Mouse (Mus musculus) hindbrain, embryonic 12.5 days (tissue): ENCODE data around the gene Gck. TPM values are rescaled to one million over a fixed set of nuclear protein-coding genes. Genes with fewer than 3 reads are reported as not detected.

Experiments
- ATAC-seq: fragments of 200-750 bp; cut with Nextera tagmentation; 2 replicates; pipeline ENCODE4 v1.8.0; 2017; ENCODE audit warnings: moderate TSS enrichment; ENCODE audit not compliant: low FRiP score
- H3K27ac ChIP-seq: fragments of 300-500 bp; sonication (generic); 2 replicates; pipeline ENCODE4 v1.5.1; 2016; ENCODE audit warnings: mild to moderate bottlenecking
- H3K27me3 ChIP-seq: fragments of 300-500 bp; sonication (generic); 2 replicates; pipeline ENCODE4 v1.6.1; 2016; ENCODE audit warnings: mild to moderate bottlenecking
- H3K36me3 ChIP-seq: fragments of 300-500 bp; sonication (generic); 2 replicates; pipeline ENCODE4 v1.6.1; 2016; ENCODE audit warnings: mild to moderate bottlenecking
- H3K4me1 ChIP-seq: fragments of 300-500 bp; sonication (generic); 2 replicates; pipeline ENCODE4 v1.6.1; 2016
- H3K4me2 ChIP-seq: fragments of 300-500 bp; sonication (generic); replicated peaks from 2 replicates; pipeline ENCODE4 v1.6.1; 2016; ENCODE audit warnings: mild to moderate bottlenecking
- H3K4me3 ChIP-seq: fragments of 300-500 bp; sonication (generic); 2 replicates; pipeline ENCODE4 v1.5.1; 2016; ENCODE audit warnings: mild to moderate bottlenecking
- H3K9ac ChIP-seq: fragments of 300-500 bp; sonication (generic); 2 replicates; pipeline ENCODE4 v1.6.1; 2016; ENCODE audit warnings: mild to moderate bottlenecking, moderate library complexity
- H3K9me3 ChIP-seq: fragments of 300-500 bp; sonication (generic); replicated peaks from 2 replicates; pipeline ENCODE4 v1.6.1; 2016; ENCODE audit warnings: mild to moderate bottlenecking
- WGBS: fragments of 180-500 bp; shearing (Covaris S2); methylation state at CpG from one replicate; pipeline ENCODE4 v1.1.7; 2016; 5-methylcytosine and 5-hydroxymethylcytosine counted together
- polyA plus RNA-seq: library from polyadenylated mRNA; unstranded; fragments of >200 nt; fragmentation: Nextera tagmentation; extraction: Ambion mirVana; gene quantifications from 2 replicates; pipeline ENCODE4 v1.2.1, GENCODE M21; 2016

Gene Gck
- 3.6 and 4.0 TPM in 2 replicates for polyA plus RNA-seq

DNA sequence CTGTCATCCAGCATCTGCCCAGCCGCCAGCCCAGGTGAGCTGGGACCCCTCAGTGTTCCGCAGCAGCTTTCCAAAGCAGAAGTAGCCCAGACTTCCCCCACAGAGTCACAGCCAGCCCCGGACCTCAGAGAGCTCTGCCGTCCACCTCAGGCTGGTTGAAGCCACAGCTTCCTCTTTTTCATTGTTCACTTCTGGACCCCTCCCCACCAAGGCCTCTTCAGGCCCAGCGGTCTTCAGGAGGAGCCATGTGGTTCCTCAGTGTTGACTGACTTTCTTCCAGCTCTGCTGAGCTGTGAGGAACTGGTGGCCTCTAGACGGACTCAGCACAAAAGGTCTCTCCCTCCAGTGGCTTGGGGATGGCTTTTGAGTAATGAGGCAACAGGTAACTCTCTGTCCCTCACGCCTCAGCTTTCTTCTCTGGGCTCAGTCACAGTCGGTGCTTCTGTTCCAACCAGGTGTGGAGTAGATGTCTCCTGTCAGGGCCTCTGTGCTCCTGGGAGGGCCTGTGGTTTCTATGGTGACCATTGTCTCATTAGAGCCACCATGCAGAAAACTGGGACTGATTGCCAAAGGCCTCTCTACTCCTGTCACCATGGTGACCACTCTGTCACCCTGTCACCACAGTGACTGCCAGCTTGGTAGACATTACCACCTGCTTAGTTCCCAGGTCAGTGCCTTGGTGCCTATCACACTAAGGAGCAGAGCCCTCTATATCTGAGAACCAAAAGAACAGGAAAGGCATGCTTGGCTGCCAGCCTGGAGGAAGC, at the start of gene Gck:
TSS of gene Gck (minus strand) at position 496 of the 767 bp plus-strand sequence.
- ATAC-seq, result peak; percentile 70
- Histone ChIP-seq H3K27me3 (no peaks in the 10 kb centered on the region), H3K36me3 (no peaks in the 10 kb centered on the region), H3K4me1 (peaks cover 22% of the 10 kb centered on the region), H3K9ac (no peak within 1 kb of the TSS), H3K9me3 (no peaks in the 10 kb centered on the region), H3K4me2 (no peak within 1 kb of the TSS), H3K27ac (no peak within 1 kb of the TSS), H3K4me3 (no peak within 1 kb of the TSS)
- WGBS, result 57% methylated on average over 8 of the region's 8 CpGs

DNA sequence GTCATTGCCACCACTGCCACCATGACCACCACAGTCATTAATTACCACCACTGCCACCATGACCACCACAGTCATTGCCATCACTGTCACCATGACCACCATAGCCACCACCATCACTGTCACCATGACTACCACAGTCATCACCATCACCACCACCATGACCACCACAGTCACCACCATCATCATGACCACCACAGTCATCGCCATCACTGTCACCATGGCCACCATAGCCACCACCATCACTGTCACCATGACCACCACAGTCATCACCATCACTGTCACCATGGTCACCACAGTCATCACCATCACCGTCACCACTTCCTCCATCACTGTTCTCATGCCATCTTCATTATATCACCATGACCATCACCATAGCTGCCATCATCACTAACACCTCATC, 48.6 kb upstream of the Gck start:
- H3K4me2 ChIP-seq, result no peak overlapping the region
- peaks cover 3% of the 10 kb centered on the region for H3K27me3 ChIP-seq
- no peaks in the 10 kb centered on the region for H3K36me3 ChIP-seq
- WGBS, result 96% methylated on average over 2 of the region's 2 CpGs
- H3K9ac ChIP-seq, result no peak overlapping the region
- H3K4me3 ChIP-seq, result no peak overlapping the region
- peaks cover 17% of the 10 kb centered on the region for H3K4me1 ChIP-seq
- ATAC-seq, result no peak
- H3K9me3 ChIP-seq, result no peaks in the 10 kb centered on the region
- H3K27ac ChIP-seq, result no peak overlapping the region

DNA sequence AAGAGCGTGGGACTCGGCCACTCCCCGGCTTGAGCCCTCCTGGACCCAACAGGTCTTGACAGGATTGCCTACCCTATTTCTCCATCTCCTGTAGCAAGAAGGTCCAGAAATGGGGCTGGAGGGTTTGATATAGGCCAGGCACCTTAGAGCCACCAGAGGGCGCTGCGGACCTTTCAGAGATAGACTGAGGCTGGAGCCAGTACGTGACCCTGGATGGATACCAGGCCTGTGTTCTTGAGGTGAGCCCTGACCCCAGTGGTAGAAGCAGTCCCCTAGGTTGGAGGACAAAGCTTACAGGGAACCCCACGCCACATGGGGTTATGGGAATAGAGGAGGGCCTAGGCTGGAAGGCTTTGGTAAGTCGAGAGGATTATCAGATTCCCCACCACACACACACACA, 46.1 kb upstream of the Gck start:
- Histone ChIP-seq H3K9ac (no peak overlapping the region), H3K27ac (no peak overlapping the region), H3K27me3 (peaks cover 6% of the 10 kb centered on the region), H3K4me2 (no peak overlapping the region), H3K9me3 (no peaks in the 10 kb centered on the region), H3K4me3 (no peak overlapping the region), H3K36me3 (no peaks in the 10 kb centered on the region), H3K4me1 (peaks cover 16% of the 10 kb centered on the region)
- ATAC-seq, result peak; percentile 50; the same call in 1 of the 2 replicates
- 15% methylated on average over 8 of the region's 8 CpGs for WGBS

DNA sequence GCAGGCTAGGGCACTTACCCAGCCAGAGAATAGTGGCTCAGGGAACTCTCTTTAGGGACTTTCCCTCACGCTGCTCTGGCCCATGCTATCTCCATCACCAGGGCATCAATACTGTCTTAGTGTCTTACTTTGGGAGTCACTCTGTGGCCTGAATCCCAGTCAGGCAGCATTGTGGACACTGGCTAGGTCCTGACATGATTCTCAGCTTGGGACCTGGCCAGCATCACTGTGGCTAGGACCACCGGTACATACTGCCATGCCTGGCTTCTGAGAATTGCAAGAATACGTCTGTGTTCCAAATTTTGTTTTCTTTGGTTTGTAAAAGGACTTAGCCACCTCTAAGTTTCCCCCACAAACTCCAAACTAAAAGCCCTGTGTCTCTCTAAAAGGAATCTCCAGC, 45.0 kb upstream of the Gck start:
- no peak overlapping the region for H3K27ac ChIP-seq
- no peak overlapping the region for H3K4me3 ChIP-seq
- H3K9me3 ChIP-seq, result no peaks in the 10 kb centered on the region
- H3K9ac ChIP-seq, result no peak overlapping the region
- H3K4me1 ChIP-seq, result peaks cover 5% of the 10 kb centered on the region
- H3K27me3 ChIP-seq, result peaks cover 6% of the 10 kb centered on the region
- no peak overlapping the region for H3K4me2 ChIP-seq
- 70% methylated on average over 3 of the region's 3 CpGs for WGBS
- no peaks in the 10 kb centered on the region for H3K36me3 ChIP-seq
- no peak for ATAC-seq

DNA sequence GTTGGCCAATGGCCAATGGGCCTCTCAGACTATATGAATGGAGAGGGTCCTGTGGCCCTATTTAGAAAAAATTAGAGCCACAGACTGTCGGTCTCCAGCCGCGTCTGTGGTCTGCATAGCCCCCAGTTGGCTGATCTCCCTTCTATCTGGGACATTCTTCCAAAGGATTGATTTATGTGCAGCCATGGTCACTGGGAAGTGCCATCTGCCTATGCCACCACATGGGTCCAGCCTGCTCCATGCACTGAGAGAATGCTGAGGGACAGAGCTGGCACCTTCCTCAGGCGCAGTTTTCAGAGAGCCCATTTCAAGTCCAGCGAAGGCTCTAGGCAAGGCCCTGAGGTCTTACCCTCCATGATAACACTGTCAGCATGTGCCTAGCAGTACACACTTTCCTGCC, 44.3 kb upstream of the Gck start:
- no peak for ATAC-seq
- H3K4me1 ChIP-seq, result no peaks in the 10 kb centered on the region
- WGBS, result 88% methylated on average over 5 of the region's 5 CpGs

DNA sequence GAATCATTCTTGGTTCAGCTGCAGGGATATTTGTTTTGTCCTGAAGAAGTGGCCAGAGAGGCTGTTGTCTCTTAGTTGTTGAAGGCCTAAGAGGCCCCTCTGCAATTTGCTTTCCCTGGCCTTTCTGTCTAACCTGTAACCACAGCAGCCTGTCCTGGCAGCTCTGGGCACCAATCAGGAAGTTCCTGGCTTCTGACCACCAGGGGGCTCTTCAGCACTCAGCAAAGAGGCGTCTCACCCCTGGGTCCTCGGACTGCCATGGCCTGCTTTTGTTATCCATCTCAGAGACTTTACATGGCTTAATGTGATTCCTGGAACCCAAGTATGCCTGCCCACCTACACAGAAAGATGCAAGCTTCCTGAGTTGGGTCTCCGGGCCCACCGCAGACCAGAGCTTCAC, 41.0 kb upstream of the Gck start:
- Histone ChIP-seq H3K27ac (no peak overlapping the region), H3K4me3 (no peak overlapping the region), H3K27me3 (peaks cover 6% of the 10 kb centered on the region), H3K36me3 (no peaks in the 10 kb centered on the region), H3K9me3 (no peaks in the 10 kb centered on the region), H3K4me2 (no peak overlapping the region), H3K4me1 (no peaks in the 10 kb centered on the region), H3K9ac (no peak overlapping the region)
- WGBS, result 40% methylated on average over 4 of the region's 4 CpGs
- no peak for ATAC-seq

More for the DNA sequence above, 44.3 kb upstream of the Gck start:
- Histone ChIP-seq H3K4me2 (no peak overlapping the region), H3K9ac (no peak overlapping the region), H3K36me3 (no peaks in the 10 kb centered on the region), H3K4me3 (no peak overlapping the region), H3K9me3 (no peaks in the 10 kb centered on the region), H3K27ac (no peak overlapping the region), H3K27me3 (peaks cover 6% of the 10 kb centered on the region)

DNA sequence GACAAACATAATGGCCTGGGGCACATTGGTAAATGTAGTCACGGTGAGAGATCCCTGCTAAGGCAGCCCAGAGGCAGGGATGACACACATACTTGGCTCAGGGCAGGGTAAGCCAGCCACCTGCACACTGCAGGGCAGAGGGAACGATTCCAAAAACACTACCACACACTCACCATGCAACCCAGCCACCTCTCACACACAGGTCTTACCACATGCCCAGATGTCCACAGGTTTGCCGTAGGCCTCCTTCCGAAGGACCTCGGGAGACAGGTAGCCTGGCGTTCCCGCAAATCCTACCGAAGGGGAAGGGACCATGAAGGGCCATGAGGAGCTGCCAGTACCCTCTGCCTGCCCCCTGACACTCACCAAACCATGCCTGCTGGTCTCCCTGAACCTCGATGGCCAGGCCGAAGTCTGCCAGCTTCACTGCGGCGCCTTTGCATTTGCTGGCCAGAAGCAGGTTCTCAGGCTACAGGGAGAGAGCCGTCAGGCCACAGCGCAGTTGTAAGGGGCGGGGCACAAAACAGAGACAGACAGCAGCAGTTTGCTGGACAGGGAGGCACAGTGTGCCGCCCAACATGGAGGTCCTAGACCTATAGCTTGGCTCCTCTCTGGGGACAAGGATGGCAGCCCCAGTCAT, 40.2 kb upstream of the Gck start:
- no peak overlapping the region for H3K27ac ChIP-seq
- H3K4me2 ChIP-seq, result no peak overlapping the region
- H3K9me3 ChIP-seq, result no peaks in the 10 kb centered on the region
- no peak for ATAC-seq
- WGBS, result 84% methylated on average over 16 of the region's 16 CpGs
- peaks cover 6% of the 10 kb centered on the region for H3K27me3 ChIP-seq
- H3K36me3 ChIP-seq, result no peaks in the 10 kb centered on the region
- H3K9ac ChIP-seq, result no peak overlapping the region
- no peak overlapping the region for H3K4me3 ChIP-seq
- H3K4me1 ChIP-seq, result no peaks in the 10 kb centered on the region

DNA sequence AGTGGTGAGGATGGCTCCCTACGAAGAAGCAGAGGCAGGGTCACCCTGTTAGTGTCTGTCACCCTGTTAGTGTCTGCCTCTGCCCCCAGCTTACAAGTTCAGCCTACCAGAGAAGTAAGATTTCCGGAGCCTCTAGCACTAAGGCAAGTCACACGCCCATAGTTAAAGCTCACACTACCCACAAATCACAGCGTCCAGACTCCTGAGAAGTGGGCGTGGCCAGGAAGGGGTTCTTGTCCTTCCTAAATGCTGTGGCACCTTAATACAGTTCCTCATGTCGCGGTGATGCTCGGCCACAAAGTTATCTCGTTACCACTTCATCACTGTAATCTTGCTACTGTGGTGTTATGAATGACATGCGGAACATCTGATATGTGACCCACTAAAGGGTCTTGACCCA, 38.2 kb upstream of the Gck start:
- no peaks in the 10 kb centered on the region for H3K9me3 ChIP-seq
- no peak overlapping the region for H3K27ac ChIP-seq
- H3K4me1 ChIP-seq, result no peaks in the 10 kb centered on the region
- no peaks in the 10 kb centered on the region for H3K36me3 ChIP-seq
- no peak overlapping the region for H3K9ac ChIP-seq
- no peak overlapping the region for H3K4me3 ChIP-seq
- no peak overlapping the region for H3K4me2 ChIP-seq
- no peak for ATAC-seq
- 0 out of 2 replicates have a peak, but pooled peaks cover 2% of the 10 kb centered on the region for H3K27me3 ChIP-seq
- 80% methylated on average over 10 of the region's 10 CpGs for WGBS

DNA sequence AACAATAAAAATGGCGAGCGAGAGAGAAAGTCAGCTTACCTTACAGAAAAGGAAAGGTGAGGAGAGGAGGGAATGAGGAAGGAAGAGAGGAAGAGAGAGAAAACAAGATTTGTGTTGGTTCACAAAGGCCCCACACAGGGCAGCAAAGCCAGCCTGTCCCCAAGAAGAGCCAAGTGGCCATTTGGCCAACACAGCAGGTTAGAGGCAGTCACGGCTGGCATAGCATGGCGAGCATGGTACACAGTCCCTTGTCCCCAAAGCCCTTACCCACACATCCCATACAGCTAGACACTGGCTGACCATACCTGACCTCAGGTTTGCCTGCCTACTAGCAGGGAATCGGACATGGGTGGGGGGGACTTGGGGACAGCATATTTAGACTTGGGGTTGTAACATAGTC, 33.7 kb upstream of the Gck start:
- H3K36me3 ChIP-seq, result no peaks in the 10 kb centered on the region
- no peak overlapping the region for H3K27ac ChIP-seq
- no peaks in the 10 kb centered on the region for H3K4me1 ChIP-seq
- no peak overlapping the region for H3K4me2 ChIP-seq
- H3K9ac ChIP-seq, result no peak overlapping the region
- H3K9me3 ChIP-seq, result no peaks in the 10 kb centered on the region
- WGBS, result 86% methylated on average over 5 of the region's 5 CpGs
- no peaks in the 10 kb centered on the region for H3K27me3 ChIP-seq
- ATAC-seq, result no peak
- no peak overlapping the region for H3K4me3 ChIP-seq

DNA sequence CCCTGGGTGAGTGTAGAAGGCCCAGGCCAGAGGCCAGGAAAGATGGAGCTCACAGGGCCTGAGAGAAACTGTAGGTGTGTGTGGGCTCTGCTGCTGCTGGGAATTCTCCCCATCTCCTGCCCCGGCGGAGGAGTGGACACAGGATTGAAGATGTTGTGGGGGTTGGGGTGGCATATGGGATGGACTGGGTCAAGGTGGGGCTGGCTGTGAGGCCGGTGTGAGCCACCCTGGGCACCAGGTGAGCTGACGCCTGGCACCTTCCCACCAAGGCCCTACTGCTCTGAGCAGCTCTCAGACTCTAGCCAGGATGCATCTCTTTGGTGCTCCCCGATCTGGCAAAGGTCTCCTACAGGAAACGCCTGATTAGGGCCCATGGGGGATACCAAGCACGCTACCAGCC, 31.4 kb upstream of the Gck start:
- Histone ChIP-seq H3K4me1 (peaks cover under 1% of the 10 kb centered on the region; the same call in 1 of the 2 replicates), H3K27me3 (no peaks in the 10 kb centered on the region), H3K4me2 (no peak overlapping the region), H3K4me3 (no peak overlapping the region), H3K9ac (no peak overlapping the region), H3K36me3 (no peaks in the 10 kb centered on the region), H3K9me3 (no peaks in the 10 kb centered on the region), H3K27ac (no peak overlapping the region)
- 85% methylated on average over 7 of the region's 7 CpGs for WGBS
- ATAC-seq, result no peak

DNA sequence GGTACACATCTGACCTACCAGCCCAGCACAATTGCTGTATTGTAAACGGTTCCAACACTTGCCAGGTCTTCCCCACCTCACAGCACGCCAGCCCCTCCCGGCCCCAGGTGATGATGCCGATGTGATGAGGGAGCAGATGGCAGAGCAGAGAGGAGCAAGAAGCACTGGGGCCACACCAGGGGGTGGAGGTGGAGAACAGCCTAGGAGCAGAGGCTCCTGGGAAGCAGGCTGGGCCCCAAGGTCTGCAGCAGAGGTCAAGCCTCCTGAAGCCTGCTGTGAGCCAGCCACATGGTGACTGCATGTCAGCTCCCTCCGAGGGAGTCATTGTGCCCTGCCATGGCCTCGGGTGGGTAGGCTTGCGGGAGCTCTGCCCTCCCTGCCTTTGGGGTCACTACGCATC, 30.7 kb upstream of the Gck start:
- WGBS, result 69% methylated on average over 8 of the region's 8 CpGs
- Histone ChIP-seq H3K27ac (no peak overlapping the region), H3K27me3 (no peaks in the 10 kb centered on the region), H3K9me3 (no peaks in the 10 kb centered on the region), H3K9ac (no peak overlapping the region), H3K4me1 (peaks cover 5% of the 10 kb centered on the region; the same call in 1 of the 2 replicates), H3K36me3 (no peaks in the 10 kb centered on the region), H3K4me3 (no peak overlapping the region), H3K4me2 (no peak overlapping the region)
- no peak for ATAC-seq

DNA sequence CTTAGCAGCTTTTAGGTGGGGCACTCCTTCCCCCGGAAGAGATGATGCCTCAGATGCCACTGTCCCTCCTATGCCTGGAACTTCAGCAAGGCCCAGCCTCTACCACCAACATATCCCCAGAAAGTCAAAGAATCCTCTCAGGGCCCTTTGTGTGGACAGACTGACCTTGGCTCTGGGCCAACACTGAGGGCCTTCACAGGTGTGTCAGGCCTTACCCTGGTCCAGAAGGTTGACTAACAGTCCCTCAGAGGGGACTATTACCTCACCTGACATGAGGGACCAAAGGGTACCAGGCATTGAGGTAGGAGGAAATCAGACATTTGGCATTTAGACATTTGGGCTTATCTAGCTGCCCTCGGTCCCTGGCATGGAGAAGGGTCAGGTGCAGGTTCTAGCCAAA, 30.2 kb upstream of the Gck start:
- 87% methylated on average over 2 of the region's 2 CpGs for WGBS
- H3K27me3 ChIP-seq, result no peaks in the 10 kb centered on the region
- H3K4me1 ChIP-seq, result peaks cover 5% of the 10 kb centered on the region; the same call in 1 of the 2 replicates
- no peaks in the 10 kb centered on the region for H3K9me3 ChIP-seq
- H3K4me2 ChIP-seq, result no peak overlapping the region
- no peak overlapping the region for H3K9ac ChIP-seq
- no peak for ATAC-seq
- no peak overlapping the region for H3K4me3 ChIP-seq
- no peak overlapping the region for H3K27ac ChIP-seq
- no peaks in the 10 kb centered on the region for H3K36me3 ChIP-seq

DNA sequence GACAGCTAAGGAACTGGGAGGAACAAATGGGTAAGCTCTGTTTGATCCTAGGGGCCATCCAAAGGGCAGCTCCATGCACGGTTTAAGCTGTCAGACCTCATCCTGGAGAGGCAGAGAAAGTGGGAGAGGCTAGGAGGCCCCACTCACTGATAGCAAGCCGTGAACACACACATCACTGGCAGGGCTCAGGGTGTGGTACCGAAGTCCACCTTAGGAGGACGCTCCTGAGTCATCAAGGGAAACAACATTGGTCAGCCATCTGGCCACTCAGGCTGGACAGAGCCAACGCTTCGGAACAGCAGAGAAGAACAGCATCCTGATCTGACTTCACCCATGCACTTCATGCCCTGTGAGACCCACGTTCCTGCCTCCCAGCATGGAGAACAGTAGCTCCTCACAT, 29.2 kb upstream of the Gck start:
- H3K4me2 ChIP-seq, result no peak overlapping the region
- WGBS, result 87% methylated on average over 7 of the region's 7 CpGs
- no peak overlapping the region for H3K27ac ChIP-seq
- H3K4me1 ChIP-seq, result peaks cover 5% of the 10 kb centered on the region; the same call in 1 of the 2 replicates
- no peaks in the 10 kb centered on the region for H3K9me3 ChIP-seq
- no peak for ATAC-seq
- no peaks in the 10 kb centered on the region for H3K27me3 ChIP-seq
- H3K36me3 ChIP-seq, result no peaks in the 10 kb centered on the region
- no peak overlapping the region for H3K9ac ChIP-seq
- H3K4me3 ChIP-seq, result no peak overlapping the region
